ENCODE assay signal across 21 mouse cellular contexts in the genomic region with DNA sequence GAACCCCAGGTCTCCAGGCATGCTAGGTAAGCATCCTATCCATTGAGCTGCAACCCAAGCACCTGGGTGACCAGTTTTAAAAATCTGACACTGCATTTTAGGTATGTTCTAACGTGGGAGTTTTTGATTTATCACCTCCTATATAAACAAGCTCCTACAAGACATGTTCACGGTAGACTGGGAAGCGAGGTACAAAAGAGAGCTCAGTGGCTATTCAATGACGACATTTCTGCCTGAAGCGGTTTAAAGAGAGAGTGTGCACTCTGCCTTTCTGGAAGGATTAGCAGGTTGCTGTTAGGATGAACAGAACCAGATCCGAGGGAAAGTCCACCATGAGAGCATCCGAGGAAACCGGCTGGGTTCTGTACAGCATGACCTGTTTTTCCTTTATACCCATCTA. TPM values are rescaled to one million over a fixed set of nuclear protein-coding genes. Genes with fewer than 3 reads are reported as not detected.
DNase-seq lines count a peak whose midpoint lies in the region.
"Had no signal": no experiment of that assay in that cellular context is flagged by ENCODE, and none has a peak within 500 bp of the region (broad histone marks: within the 10 kb centered on the region; RNA-seq: fewer than 3 reads in every experiment).

No protein-coding gene starts in this region.

- WGBS in heart, embryonic 10.5 days = 84% methylated on average over 8 of the region's 8 CpGs

- H3K4me1 ChIP-seq in heart, embryonic 10.5 days = peaks cover 7% of the 10 kb centered on the region
- H3K4me1 ChIP-seq: forebrain, embryonic 12.5 days; heart, embryonic 13.5 days; hindbrain, embryonic 10.5 days; hindbrain, embryonic 13.5 days; intestine, embryonic 15.5 days had no signal

- no peaks in the 10 kb centered on the region for H3K36me3 ChIP-seq in heart, embryonic 10.5 days
- H3K36me3 ChIP-seq: forebrain, embryonic 12.5 days; heart, embryonic 13.5 days; hindbrain, embryonic 10.5 days; hindbrain, embryonic 13.5 days; intestine, embryonic 15.5 days had no signal

- intact Hi-C loops in heart, postnatal 10 days (cut with DNase I) = no loop called here

- DNase-seq in heart, embryonic 10.5 days (ENCODE audit: low spot score) = peak; percentile 38
- DNase-seq in heart, postnatal 10 days = no peak
- DNase-seq in retina, postnatal 1 day = peak; percentile 15
- DNase-seq in retina, embryonic 14.5 days (ENCODE audit: low spot score) = no peak
- peak; percentile 61 for DNase-seq in gonadal fat pad, adult 2 months (ENCODE audit: low read depth)
- DNase-seq in spleen, postnatal 36 days (ENCODE audit: low spot score in 2 of 2) = no peak
- DNase-seq: adrenal gland, adult 2 months; adrenal gland, postnatal 14 days; cerebellum, adult 11-12 months; cerebellum, adult 8-10 months; cerebellum, postnatal 10 days; cerebellum, postnatal 36 days; embryo, embryonic 11 days; gastrocnemius, postnatal 10 days; gastrocnemius, postnatal 36 days; heart, adult 18-20 months had no signal

- H3K27me3 ChIP-seq in heart, embryonic 10.5 days (ENCODE audit: insufficient read depth, poor library complexity, severe bottlenecking) = no peaks in the 10 kb centered on the region
- H3K27me3 ChIP-seq: forebrain, embryonic 12.5 days; heart, embryonic 13.5 days; hindbrain, embryonic 13.5 days; intestine, embryonic 15.5 days had no signal

- no peaks in the 10 kb centered on the region for H3K9me3 ChIP-seq in heart, embryonic 10.5 days
- H3K9me3 ChIP-seq: forebrain, embryonic 12.5 days; heart, embryonic 13.5 days; hindbrain, embryonic 10.5 days; hindbrain, embryonic 13.5 days; intestine, embryonic 15.5 days had no signal

- H3K4me3 ChIP-seq in heart, embryonic 10.5 days = no peak overlapping the region
- H3K4me3 ChIP-seq: forebrain, embryonic 12.5 days; heart, embryonic 13.5 days; hindbrain, embryonic 10.5 days; hindbrain, embryonic 13.5 days; intestine, embryonic 15.5 days had no signal

- H3K27ac ChIP-seq in heart, embryonic 10.5 days = no peak overlapping the region
- H3K27ac ChIP-seq: forebrain, embryonic 12.5 days; heart, embryonic 13.5 days; hindbrain, embryonic 10.5 days; hindbrain, embryonic 13.5 days; intestine, embryonic 15.5 days had no signal

RNA-seq across cellular contexts. Expression of gene Myom1, which starts 53.7 kb away (rescaled TPM):
- 109 and 198 TPM in 2 replicates for polyA plus RNA-seq in heart, embryonic 10.5 days (2016; fragmentation: Nextera tagmentation; extraction: Ambion mirVana)
- 1,000 to 10,000 TPM; 1,058 to 1,064 TPM for total RNA-seq in heart, postnatal 10 days (2021)
- 13.4 and 16.3 TPM in 2 replicates for polyA plus RNA-seq in gonadal fat pad, adult 2 months (2012; rRNA removed)

RNA-seq across cellular contexts. Expression of gene Myl12a, which starts 54.0 kb away (rescaled TPM):
- polyA plus RNA-seq in heart, embryonic 10.5 days (2016; fragmentation: Nextera tagmentation; extraction: Ambion mirVana) = 742 and 776 TPM in 2 replicates
- total RNA-seq in heart, postnatal 10 days (2021) = 100 to 1,000 TPM; 846 to 935 TPM
- 182 and 237 TPM in 2 replicates for polyA plus RNA-seq in gonadal fat pad, adult 2 months (2012; rRNA removed)

Comparison
In these comparisons a context has a peak if more than half of its experiments do, and no peak if none do; other contexts are left out.
1. DNase-seq: peak in heart, embryonic 10.5 days (single experiment), retina, postnatal 1 day (single experiment) and gonadal fat pad, adult 2 months (single experiment); none in heart, postnatal 10 days (0 of 2), retina, embryonic 14.5 days (single experiment) and spleen, postnatal 36 days (0 of 2).